Mouse (Mus musculus) spleen, embryonic (tissue): ENCODE data around the gene Casp1.

ENCODE experiments used
- CTCF ChIA-PET: fragments of 350-600 bp; sonication (Branson Sonifier 250); formaldehyde crosslinking; loops from one replicate; lab custom pipeline; 2022; lab: Charles Lee

Gene Casp1

GRCm38 (mm10) chr9:5298329-5299131, at the start of gene Casp1:
Gene Casp1, plus strand, starts transcription at chr9:5298517.
- CTCF ChIA-PET = no interaction called here

- CTCF ChIA-PET = no interaction called here
Measured at GRCm38 (mm10) chr9:5263951-5264475, 34.3 kb upstream of the Casp1 start.

- CTCF ChIA-PET = no interaction called here
Measured at GRCm38 (mm10) chr9:5270274-5270673, 28.0 kb upstream of the Casp1 start.

GRCm38 (mm10) chr9:5270884-5271283, 27.4 kb upstream of the Casp1 start:
- CTCF ChIA-PET = no interaction called here

GRCm38 (mm10) chr9:5271334-5271845, 26.9 kb upstream of the Casp1 start:
- CTCF ChIA-PET = no interaction called here

GRCm38 (mm10) chr9:5286071-5286470, 12.2 kb upstream of the Casp1 start:
- CTCF ChIA-PET = no interaction called here

GRCm38 (mm10) chr9:5286597-5286996, 11.7 kb upstream of the Casp1 start:
- CTCF ChIA-PET = no interaction called here

- CTCF ChIA-PET = no interaction called here
Measured at GRCm38 (mm10) chr9:5296354-5297237, 1.7 kb upstream of the Casp1 start.

GRCm38 (mm10) chr9:5299132-5299381, 740 bp downstream of the Casp1 start:
- CTCF ChIA-PET = no interaction called here

GRCm38 (mm10) chr9:5308561-5308960, 10.2 kb downstream of the Casp1 start, which contains the start of gene Casp4:
Gene Casp4, plus strand, starts transcription at chr9:5308828.
- CTCF ChIA-PET = no interaction called here

- CTCF ChIA-PET = no interaction called here
Measured at GRCm38 (mm10) chr9:5310112-5310511, 11.8 kb downstream of the Casp1 start.

- CTCF ChIA-PET = no interaction called here
Measured at GRCm38 (mm10) chr9:5311435-5311834, 13.1 kb downstream of the Casp1 start.

GRCm38 (mm10) chr9:5328204-5328603, 29.9 kb downstream of the Casp1 start:
- CTCF ChIA-PET = no interaction called here

GRCm38 (mm10) chr9:5332441-5332840, 34.1 kb downstream of the Casp1 start:
- CTCF ChIA-PET = no interaction called here

- CTCF ChIA-PET = no interaction called here
Measured at GRCm38 (mm10) chr9:5333422-5333821, 35.1 kb downstream of the Casp1 start.

- CTCF ChIA-PET = no interaction called here
Measured at GRCm38 (mm10) chr9:5343092-5343491, 44.8 kb downstream of the Casp1 start.

- CTCF ChIA-PET = no interaction called here
Measured at GRCm38 (mm10) chr9:5344090-5344489, 45.8 kb downstream of the Casp1 start.

- CTCF ChIA-PET = no interaction called here
Measured at GRCm38 (mm10) chr9:5345291-5345898, 47.1 kb downstream of the Casp1 start, which contains the start of gene Casp12. Gene Casp12, plus strand, starts transcription at chr9:5345430.

GRCm38 (mm10) chr9:5347381-5347780, 49.1 kb downstream of the Casp1 start:
- CTCF ChIA-PET = no interaction called here

GRCm38 (mm10) chr9:5353673-5354072, 55.4 kb downstream of the Casp1 start:
- CTCF ChIA-PET = no interaction called here

- CTCF ChIA-PET = no interaction called here
Measured at GRCm38 (mm10) chr9:5356801-5357200, 58.5 kb downstream of the Casp1 start.
